Mouse (Mus musculus): ENCODE measurements around the gene Gnai2. TPM values are rescaled to one million over a fixed set of nuclear protein-coding genes. Genes with fewer than 3 reads are reported as not detected.
"Not testable (repeated sequence)": the region's sequence is repeated elsewhere in the genome, so short reads cannot be mapped to it uniquely, and the experiment has no call there.

Gene Gnai2
- polyA plus RNA-seq, 1 experiment from 2014 or later, result 162 TPM

- not testable (repeated sequence) for H3K9me3 ChIP-seq (replicated peaks); ATAC-seq (ENCODE audit: insufficient read depth); H3K9ac ChIP-seq; H3K4me3 ChIP-seq (replicated peaks); H3K27me3 ChIP-seq
- peaks cover 81% of the 10 kb centered on the region for H3K4me1 ChIP-seq (replicated peaks)
- H3K27ac ChIP-seq (replicated peaks), result peak overlapping the region; percentile 96
- 0 out of 2 replicates have a peak overlapping the region, but pooled peaks have one; percentile 89 for H3K4me2 ChIP-seq
- peaks cover 38% of the 10 kb centered on the region for H3K36me3 ChIP-seq (replicated peaks)
- WGBS (ENCODE audit: insufficient replicate concordance), result 41% methylated on average over 5 of the region's 5 CpGs
These were observed 69.6 kb downstream of the Gnai2 start for GRCm38 (mm10) chr9:107565556-107565955.

Other genes starting within 250 kb of the Gnai2 start
- gene Cacna2d2, start 235.8 kb downstream of the Gnai2 start, polyA plus RNA-seq (2015; fragmentation: Nextera tagmentation; extraction: Ambion mirVana), result 0.02 TPM in 1 of 2 replicates, not detected in the other
- 15.2 and 15.9 TPM in 2 replicates for gene Tmem115, start 101.4 kb downstream of the Gnai2 start, polyA plus RNA-seq (2015; fragmentation: Nextera tagmentation; extraction: Ambion mirVana)
- 13.1 and 13.2 TPM in 2 replicates for gene Cyb561d2, start 93.2 kb downstream of the Gnai2 start, polyA plus RNA-seq (2015; fragmentation: Nextera tagmentation; extraction: Ambion mirVana)
- 11.2 and 13.2 TPM in 2 replicates for gene Nprl2, start 93.1 kb downstream of the Gnai2 start, polyA plus RNA-seq (2015; fragmentation: Nextera tagmentation; extraction: Ambion mirVana)
- 0.64 and 1.0 TPM in 2 replicates for gene Zmynd10, start 88.1 kb downstream of the Gnai2 start, polyA plus RNA-seq (2015; fragmentation: Nextera tagmentation; extraction: Ambion mirVana)
- 15.8 and 18.7 TPM in 2 replicates for gene Rassf1, start 83.8 kb downstream of the Gnai2 start, polyA plus RNA-seq (2015; fragmentation: Nextera tagmentation; extraction: Ambion mirVana)
- gene Tusc2, start 72.1 kb downstream of the Gnai2 start, polyA plus RNA-seq (2015; fragmentation: Nextera tagmentation; extraction: Ambion mirVana), result 34.1 and 36.1 TPM in 2 replicates
- 48.8 and 56.3 TPM in 2 replicates for gene Hyal2, start 67.4 kb downstream of the Gnai2 start, polyA plus RNA-seq (2015; fragmentation: Nextera tagmentation; extraction: Ambion mirVana)
- 3.2 and 4.2 TPM in 2 replicates for gene Hyal1, start 58.4 kb downstream of the Gnai2 start, polyA plus RNA-seq (2015; fragmentation: Nextera tagmentation; extraction: Ambion mirVana)
- gene Naa80, start 56.5 kb downstream of the Gnai2 start, polyA plus RNA-seq (2015; fragmentation: Nextera tagmentation; extraction: Ambion mirVana), result 12.3 and 12.8 TPM in 2 replicates
- gene Hyal3, start 54.5 kb downstream of the Gnai2 start, polyA plus RNA-seq (2015; fragmentation: Nextera tagmentation; extraction: Ambion mirVana), result 0.64 TPM in 2 replicates
- gene Ifrd2, start 47.7 kb downstream of the Gnai2 start, polyA plus RNA-seq (2015; fragmentation: Nextera tagmentation; extraction: Ambion mirVana), result 161 and 198 TPM in 2 replicates
- gene Sema3b, start 26.1 kb downstream of the Gnai2 start, polyA plus RNA-seq (2015; fragmentation: Nextera tagmentation; extraction: Ambion mirVana), result 0.74 and 0.77 TPM in 2 replicates
- 35.0 and 50.9 TPM in 2 replicates for gene Slc38a3, start 34.2 kb upstream of the Gnai2 start, polyA plus RNA-seq (2015; fragmentation: Nextera tagmentation; extraction: Ambion mirVana)
- gene Gnat1, start 44.3 kb upstream of the Gnai2 start, polyA plus RNA-seq (2015; fragmentation: Nextera tagmentation; extraction: Ambion mirVana), result 1.2 and 1.3 TPM in 2 replicates
- 0.76 and 0.92 TPM in 2 replicates for gene Sema3f, start 75.1 kb upstream of the Gnai2 start, polyA plus RNA-seq (2015; fragmentation: Nextera tagmentation; extraction: Ambion mirVana)
- gene Rbm5, start 135.6 kb upstream of the Gnai2 start, polyA plus RNA-seq (2015; fragmentation: Nextera tagmentation; extraction: Ambion mirVana), result 63.8 and 72.0 TPM in 2 replicates
- 26.1 and 27.7 TPM in 2 replicates for gene Rbm6, start 237.9 kb upstream of the Gnai2 start, polyA plus RNA-seq (2015; fragmentation: Nextera tagmentation; extraction: Ambion mirVana)

Data from liver, embryonic 15.5 days (tissue).